Mouse (Mus musculus) heart, postnatal 25 days (tissue): Measurements from ENCODE around the gene Lamtor2. TPM values are rescaled to one million over a fixed set of nuclear protein-coding genes. Genes with fewer than 3 reads are reported as not detected.

Experiments
- DNase-seq: peaks from one replicate; pipeline ENCODE4 v3.0.0; 2022; ENCODE audit warnings: low spot score
- intact Hi-C: fragments of 180-260 bp; cut with DNase I; formaldehyde crosslinking; loops from one replicate; pipeline ENCODE4 v1.15.1; 2025
- total RNA-seq, 2 experiments: library from RNA; stranded (reverse); gene quantifications; 2 replicates each; pipeline ENCODE4 v1.2.3; 2021

The Lamtor2 gene
- total RNA-seq, 2 experiments from 2014 or later = 84.2 to 92.5 TPM

DNA sequence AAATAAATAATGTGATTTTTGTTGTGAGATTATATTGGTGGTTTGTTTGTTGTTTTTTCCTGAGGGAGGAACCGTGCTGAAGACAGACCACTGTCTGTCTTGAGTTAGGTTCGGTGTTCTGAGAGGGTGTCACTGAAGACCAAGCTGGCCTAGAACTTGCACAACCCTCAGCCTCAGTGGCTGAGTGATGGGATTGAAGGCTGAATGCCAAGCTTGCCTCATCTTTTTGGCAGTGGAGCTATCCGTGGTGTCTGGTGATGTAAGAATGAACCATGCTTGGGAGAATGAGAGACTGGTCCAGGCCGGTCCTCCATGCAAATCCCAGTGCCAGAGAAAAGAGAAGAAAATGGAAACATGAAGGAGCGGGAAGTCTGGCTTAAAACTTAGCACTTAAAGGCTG is 16.8 kb upstream of the Lamtor2 start:
- no peak for DNase-seq
- intact Hi-C loops = no loop called here

DNA sequence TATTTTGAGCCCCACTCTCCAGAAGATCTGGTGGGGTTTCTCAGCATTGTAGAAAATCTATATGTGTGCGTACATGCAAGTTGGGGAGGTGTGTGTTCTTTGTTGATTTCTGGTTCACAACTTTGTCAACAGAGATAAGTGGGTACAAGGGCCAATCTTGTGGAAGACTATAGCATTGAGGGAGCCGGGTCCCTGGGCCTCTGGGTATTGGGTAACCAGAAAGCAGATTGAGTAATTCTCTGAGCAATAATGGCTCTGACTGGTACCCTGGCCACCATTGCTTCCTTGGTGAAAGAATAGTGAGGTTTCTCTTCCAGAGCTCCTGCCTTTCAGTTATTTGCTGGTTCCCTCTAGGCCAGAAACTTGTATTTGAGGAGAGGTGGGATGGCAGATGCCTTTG is 16.2 kb upstream of the Lamtor2 start:
- intact Hi-C loops = no loop called here
- no peak for DNase-seq

DNA sequence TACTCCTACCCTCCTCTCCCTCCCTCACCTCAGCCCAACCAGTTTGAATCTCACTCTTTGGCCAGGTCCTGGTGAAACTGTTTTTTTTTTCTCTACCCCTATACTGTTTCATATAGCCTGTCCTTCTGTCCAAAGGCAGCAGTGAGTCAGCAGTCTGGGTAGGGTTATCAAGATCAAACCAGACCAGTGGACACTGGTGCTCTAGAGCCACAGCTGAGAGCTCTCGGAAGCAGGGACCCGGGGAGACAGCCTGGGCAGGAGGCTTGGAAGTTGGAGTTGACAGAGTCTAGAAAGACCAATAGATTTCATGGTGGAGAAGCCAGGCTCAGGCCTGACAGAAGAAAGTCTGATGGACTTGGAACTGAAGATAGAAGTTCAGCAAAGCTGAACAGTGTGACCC is 15.7 kb upstream of the Lamtor2 start:
- intact Hi-C loops = no loop called here
- no peak for DNase-seq

DNA sequence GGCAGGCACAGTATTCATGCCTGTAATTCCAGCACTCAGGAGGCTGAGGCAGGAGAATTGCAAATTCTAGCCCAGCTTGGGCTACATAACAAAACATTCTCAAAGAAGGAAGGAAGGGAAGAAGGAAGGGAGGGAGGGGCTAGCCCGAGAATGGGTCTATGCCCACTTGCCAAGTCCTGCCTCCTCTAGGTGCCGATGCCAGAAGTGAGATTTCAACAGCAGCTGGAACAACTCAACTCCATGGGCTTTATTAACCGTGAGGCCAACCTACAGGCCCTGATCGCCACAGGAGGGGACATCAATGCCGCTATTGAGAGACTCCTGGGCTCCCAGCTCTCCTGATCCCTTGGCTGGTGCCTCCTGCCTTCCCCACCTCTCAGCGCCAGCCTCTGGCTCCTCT is 15.0 kb upstream of the Lamtor2 start:
- no peak for DNase-seq

DNA sequence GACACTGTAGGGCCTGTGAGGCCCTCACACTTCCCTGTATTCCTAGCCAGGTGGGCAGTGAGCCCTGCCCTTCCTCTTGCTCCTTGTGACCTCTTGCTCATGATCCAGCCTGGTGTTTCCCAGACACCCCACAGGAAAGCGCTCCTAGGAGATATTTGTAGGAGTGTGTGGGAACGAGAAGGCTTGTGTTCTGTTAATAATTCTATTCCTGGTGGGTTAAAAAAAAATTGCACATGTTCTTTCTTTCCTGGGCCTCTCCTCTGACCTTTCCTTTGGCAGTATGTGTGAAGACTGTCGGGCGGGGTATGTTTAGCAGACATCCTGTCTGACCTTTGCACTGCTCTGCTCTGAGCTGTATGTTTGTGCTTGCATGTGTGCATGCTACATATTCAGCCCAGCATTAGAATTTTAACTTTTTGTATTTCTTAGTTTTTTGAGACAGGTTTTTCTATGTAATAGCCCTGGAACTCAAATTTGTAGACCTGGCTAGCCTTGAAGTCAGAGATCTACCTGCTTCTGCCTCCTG is 13.7 kb upstream of the Lamtor2 start:
- DNase-seq = no peak
- intact Hi-C loops = no loop called here

More for the DNA sequence above, 15.0 kb upstream of the Lamtor2 start:
- intact Hi-C loops = no loop called here

DNA sequence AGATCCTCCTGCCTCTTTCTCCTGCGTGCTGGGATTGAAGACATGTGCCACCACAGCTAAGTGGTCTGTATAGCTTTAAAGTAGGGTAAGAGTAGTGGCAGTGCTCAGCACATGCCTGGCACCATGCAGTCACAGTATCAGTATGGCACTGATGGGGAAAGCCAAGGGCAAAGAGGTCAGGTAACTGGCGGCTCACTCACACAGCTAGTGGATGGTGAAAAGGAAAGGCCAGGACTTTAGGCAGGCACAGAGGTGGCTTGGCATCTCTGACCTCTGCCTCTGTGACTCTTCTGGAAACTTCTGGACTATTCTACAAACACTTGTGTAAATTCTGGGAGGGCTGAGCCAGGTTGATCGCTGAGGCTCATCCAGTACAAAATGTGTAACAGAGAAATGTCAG is 13.2 kb upstream of the Lamtor2 start:
- DNase-seq = no peak

DNA sequence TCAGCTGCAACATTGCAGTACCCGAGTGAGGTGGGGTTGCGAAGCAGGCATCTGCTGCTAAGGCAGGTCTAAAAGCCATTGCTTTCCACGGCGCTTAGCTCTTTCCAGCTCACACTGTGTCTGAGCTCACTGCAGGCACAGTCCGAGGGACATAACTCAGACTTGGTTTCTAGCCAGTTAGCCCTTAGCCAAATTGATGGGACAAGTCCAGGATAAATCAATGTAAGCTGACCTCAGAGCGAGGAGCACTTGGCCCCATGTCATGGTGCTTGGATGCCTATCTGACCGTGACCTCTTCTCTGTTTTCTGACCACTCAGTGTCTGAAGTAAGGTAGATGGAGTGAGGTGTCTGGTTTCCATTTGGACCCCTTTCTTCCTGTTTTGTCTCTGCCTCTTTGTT is 11.1 kb upstream of the Lamtor2 start:
- intact Hi-C loops = no loop called here
- no peak for DNase-seq

More for the DNA sequence above, 13.2 kb upstream of the Lamtor2 start:
- intact Hi-C loops = no loop called here

DNA sequence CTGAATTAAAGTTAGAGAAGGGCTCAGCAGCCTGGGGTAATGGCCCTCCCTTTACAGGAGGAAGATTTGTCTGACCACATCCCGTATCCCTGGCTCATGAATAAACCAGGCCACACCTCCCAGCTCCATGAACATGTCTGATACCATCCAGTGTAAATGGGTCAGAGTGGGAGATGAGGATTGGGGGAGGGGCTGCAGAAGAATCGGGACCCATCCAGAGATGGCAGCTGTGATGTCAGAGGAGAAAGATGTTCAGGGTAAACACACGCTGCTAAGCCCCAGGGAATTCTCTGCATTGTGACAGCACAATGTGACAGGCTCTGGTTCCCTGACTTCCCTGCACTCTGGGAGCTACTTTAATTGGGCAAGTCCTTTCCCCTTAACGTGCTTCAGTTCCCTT is 10.6 kb upstream of the Lamtor2 start:
- DNase-seq = no peak
- intact Hi-C loops = no loop called here

DNA sequence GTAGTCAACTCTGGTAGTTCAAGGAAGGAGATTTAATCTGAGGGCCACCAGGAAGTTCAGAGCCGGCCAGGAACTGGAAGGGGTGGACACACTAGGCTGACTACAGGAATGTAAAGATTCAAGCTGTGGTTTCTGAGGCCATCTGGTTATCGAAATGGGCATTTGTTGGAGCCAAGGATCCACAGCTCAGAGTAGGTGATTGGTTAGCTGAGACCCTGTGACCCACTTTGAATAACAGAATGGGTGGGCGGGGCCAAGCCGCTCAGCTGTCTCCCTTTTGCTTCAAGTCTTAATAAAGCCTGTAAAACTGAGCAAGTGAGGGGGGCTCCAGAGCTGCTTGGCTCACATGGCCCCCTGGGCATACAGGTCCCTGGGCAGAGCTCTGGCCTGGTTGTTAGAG is 9.1 kb upstream of the Lamtor2 start:
- DNase-seq = no peak
- intact Hi-C loops = no loop called here

DNA sequence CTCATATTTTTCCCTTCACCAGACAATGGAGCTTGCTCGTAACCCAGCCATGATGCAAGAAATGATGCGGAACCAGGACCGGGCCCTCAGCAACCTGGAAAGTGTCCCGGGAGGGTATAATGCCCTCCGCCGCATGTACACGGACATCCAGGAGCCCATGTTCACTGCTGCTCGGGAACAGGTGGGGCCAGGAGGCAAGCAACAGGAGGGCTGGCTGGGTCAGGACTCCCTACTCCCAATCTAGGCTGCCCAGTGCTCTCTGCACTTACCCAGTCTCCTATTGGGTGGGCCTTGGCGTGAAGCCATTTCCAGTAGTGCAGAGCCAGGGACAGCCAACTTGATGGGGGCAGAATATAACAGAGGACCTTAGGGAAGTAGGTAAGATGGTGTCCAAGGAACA is 6.7 kb upstream of the Lamtor2 start:
- intact Hi-C loops = loop anchor here (10.0 kb wide), 1 partner anchor 615 kb away; the partner anchor contains the start of gene Scamp3
- DNase-seq = no peak

DNA sequence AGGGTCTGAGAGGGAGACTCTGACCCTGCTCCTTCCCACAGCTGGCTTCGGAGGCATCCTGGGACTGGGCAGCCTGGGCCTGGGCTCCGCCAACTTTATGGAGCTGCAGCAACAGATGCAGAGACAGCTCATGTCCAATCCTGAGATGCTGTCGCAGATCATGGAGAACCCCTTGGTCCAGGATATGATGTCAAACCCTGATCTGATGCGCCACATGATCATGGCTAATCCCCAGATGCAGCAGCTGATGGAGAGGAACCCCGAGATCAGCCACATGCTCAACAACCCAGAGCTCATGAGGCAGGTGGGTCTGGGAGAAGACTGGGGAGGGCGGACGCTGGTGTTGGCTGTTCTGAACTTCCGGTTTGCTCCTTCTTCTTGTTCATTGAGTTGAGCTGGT is 3.7 kb upstream of the Lamtor2 start:
- intact Hi-C loops = loop anchor here (10.0 kb wide), 1 partner anchor 618 kb away; the partner anchor contains the start of gene Scamp3
- DNase-seq = no peak

DNA sequence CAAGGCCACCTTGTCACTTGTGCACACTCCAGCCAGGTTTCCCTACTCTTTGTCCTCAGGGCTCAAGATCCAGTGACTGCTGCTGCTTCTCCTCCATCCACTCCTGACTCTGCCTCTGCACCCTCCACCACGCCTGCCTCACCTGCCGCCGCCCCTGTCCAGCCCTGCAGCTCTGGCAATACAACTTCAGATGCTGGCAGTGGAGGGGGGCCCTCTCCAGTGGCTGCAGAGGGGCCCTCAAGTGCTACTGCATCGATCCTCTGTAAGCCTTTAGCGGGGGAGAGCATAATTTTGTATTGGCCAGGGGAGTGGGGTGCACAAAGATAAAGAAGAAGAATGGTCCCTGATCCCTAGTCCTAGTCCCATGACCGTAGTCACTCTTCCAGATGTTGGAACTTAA is 2.9 kb upstream of the Lamtor2 start:
- DNase-seq = no peak
- intact Hi-C loops = loop anchor here (10.0 kb wide), 1 partner anchor 619 kb away; the partner anchor contains the start of gene Scamp3

DNA sequence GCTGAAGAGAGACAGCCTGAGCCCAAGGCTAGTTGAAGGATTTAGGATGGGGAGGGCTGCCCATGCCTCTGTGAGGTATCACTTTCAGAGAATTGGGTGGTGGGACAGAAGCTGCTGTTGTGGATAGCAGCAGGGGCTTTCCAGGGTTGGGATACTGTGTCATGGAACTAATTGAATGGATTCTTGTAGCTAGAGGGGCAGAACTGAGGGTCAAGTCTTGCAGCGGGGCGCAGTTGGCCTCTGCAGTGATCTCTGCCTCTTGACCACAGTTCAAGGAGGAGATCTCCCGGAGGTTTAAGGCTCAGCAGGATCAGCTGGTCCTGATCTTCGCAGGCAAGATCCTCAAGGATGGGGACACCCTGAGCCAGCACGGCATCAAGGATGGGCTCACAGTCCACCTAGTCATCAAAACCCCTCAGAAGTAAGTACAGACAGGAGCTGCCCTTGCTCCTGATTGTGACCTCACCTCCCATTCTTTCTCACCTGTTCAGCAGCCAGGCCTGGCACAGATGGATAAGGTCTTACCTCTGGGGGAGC is 2.3 kb upstream of the Lamtor2 start:
- no peak for DNase-seq
- intact Hi-C loops = loop anchor here (10.0 kb wide), 1 partner anchor 620 kb away; the partner anchor contains the start of gene Scamp3

DNA sequence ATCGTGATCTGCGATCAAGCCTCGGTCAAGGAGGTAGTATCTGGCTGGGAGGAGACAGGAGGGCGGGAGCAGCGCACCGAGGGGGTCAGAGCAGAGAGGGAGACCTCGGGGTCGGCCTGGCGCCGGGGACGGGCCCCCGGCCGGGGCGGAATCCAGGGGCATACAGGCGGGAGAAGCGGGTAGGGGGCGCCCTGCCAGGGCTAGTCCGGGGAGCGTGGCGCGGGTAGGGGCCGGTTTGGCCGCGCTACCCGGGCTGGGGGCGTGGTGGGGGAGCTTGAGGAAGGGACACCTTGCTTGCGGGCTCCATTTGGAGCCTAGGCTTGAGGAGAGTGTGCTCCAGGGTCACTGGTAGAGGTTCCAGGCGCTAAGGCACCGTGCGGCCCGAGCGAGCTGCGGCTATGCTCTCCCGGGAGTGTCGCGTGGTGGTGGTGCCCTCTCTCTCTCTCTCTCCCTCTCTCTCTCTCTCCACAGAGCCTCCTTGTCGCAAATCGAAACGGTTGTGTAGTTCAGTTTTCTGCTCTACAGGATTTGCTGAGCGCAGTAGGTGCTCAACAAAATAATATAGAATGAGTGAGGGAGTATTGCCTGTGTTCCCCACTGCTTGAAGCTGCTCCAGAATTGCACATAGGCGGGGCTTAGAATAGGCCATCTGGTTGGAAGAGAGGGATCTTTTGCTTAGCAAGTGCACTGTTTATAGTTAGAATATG is 1.2 kb upstream of the Lamtor2 start:
- intact Hi-C loops = loop anchor here (2.0 to 10.0 kb wide), 2 partner anchors 21 to 621 kb away; partner anchors contain the start of genes Mex3a and Scamp3

DNA sequence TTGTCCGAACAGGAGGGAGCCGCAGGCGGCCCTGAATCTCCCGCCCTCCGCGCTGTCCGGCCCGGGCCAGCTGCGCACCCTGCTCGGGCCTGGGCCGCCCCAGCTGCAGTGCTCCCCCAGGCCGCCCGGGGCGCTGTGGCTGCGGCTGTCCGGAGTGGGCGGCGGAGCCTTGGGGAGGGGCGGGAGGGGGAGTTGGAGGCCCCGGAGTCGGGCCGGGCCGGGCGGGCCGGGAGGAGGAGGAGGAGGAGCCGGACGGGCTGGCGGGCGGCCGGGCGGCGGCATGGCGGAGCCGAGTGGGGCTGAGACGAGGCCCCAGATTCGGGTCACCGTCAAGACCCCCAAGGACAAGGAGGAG is 628 bp upstream of the Lamtor2 start, which contains the start of gene Ubqln4:
Ubqln4 (plus strand) TSS at position 234 of the 355 bp plus-strand sequence.
- intact Hi-C loops = loop anchor here (2.0 to 10.0 kb wide), 2 partner anchors 21 to 621 kb away; partner anchors contain the start of genes Mex3a and Scamp3
- DNase-seq = peak; percentile 85

More for the DNA sequence above, 1.2 kb upstream of the Lamtor2 start:
- no peak for DNase-seq

DNA sequence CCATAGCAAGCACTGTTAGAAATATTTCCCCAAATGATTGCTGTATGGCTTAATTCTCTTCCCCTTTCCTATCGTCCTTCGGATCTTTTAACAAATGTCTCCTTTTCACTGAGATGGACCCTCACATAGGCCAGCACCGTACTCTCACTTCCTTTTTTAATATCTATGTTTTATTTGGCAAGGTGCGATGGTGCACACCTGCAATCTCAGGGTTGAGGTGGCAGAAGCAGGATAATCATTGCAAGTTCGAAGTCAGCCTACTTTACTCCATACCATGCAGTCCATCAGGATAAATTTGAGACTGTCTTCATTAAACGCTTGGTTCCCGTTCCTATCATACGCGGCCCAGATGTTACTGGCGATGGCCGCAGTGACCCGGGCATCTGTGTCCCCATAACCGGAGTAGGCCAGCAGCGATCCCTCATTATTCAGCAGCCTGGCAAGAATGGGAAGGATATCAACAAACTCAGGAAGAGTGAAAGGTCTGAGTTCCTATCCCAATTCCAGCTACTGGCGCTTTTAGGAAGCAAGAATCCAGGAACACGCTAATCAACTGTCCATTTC is 710 bp downstream of the Lamtor2 start:
- DNase-seq = no peak
- intact Hi-C loops = loop anchor here (2.0 to 10.0 kb wide), 2 partner anchors 19 to 623 kb away; partner anchors contain the start of genes Mex3a and Scamp3

DNA sequence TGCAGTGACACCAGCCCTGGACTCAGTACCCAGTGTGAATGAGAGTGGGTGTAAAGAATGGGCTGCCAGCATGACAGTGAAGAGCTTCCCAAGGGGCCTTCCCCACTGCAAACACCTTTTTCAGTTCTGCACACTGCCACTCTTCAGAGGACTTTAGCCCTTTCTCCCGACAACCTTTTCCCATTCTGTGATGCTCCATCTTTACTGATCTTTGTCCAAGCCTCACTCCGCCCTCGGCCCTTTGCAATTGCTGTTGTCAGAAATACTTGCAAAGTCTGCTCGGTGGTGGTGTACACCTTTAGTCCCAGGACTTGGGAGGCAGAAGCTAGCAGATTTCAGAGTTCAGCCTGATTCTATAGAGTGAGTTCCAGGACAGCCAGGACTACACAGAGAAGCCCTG is 1.3 kb downstream of the Lamtor2 start:
- intact Hi-C loops = loop anchor here (10.0 kb wide), 1 partner anchor 623 kb away; the partner anchor contains the start of gene Scamp3
- DNase-seq = no peak

DNA sequence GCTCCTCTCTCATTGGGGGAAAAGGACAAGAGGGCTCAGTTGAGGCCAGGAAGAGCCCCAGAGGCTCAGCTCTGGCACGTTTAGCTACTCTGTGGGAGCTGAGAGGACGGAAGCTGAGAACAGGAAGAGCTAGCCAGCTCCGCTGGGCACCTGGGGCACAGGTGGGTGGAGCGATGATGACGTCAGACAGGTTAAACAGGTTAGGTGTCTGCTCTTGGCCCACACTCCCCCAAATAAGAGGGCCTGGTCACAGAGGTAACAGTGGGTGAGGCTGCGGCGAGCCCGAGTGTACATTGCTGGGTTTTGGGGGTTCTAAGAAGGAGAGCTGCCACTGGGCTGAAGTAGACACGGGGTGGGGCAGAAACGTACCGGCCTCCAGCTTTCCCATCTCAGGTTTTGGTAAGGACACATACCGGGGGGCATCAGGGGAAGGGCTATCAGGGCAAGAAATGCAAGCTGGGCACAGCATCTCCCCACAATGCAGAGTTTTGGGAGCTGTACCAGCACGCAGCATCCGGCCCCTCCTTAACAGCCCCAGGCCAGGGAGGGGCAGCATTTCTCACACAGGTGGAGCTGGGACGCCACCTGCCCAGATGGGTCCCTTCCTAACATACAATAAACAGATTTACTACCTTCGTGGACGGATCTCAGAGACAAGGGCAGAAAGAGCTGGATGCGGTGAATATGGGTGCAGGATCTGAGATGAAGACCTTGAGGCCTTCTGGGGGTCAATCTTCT is 4.5 kb downstream of the Lamtor2 start, which contains the start of gene Rab25:
Rab25 (minus strand) TSS at position 121 of the 738 bp plus-strand sequence.
- DNase-seq = no peak
- intact Hi-C loops = no loop called here

DNA sequence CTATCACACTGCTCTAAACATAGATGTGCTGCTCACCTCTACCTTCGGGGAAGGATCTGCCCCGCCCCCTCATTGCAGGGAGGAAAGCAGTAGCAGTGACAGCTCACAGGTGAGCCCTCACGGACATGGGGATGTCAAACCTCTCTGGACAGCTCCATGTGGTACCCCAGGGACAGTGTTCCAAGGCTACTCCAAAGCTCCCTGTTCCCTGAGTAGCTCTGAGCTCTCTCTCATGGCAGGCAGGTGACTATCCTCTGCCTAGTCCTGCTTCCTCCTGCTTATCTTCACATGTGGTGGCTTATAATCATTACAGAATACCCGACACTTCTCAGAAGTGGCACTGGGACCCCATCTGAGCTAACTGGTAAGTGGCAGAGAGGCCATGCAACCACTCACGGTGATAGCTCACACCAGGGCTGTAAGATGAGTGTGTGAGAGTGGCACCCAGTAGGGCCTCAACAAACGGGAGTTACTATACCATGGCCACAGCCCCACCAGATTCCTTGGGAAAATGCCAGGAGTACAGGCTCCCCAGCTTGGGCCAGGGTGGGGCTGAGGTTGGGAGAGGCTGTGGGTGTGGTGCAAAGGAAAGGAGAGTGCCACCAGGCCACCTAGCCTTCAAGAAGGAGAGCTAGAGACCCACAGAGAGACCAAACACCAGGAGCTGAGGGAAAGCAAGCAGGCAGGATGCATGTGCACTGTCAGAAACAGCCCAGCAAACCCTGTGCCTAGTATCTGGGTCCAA is 6.0 kb downstream of the Lamtor2 start:
- intact Hi-C loops = no loop called here
- DNase-seq = no peak
